Mouse (Mus musculus): ENCODE results near the gene Serp2.

- TF ChIP-seq CTCF (IDR thresholded peaks at IDR 0.05; ENCODE audit: borderline replicate concordance, control insufficient read depth, extremely low read depth, insufficient read depth, low read length, poor library complexity) (no peak), POLR2A (IDR thresholded peaks at IDR 0.05; ENCODE audit: control insufficient read depth, extremely low read depth, insufficient read depth, low read length, poor library complexity) (no peak)
Measured at GRCm38 (mm10) chr14:76581974-76582922, 25.6 kb upstream of the Serp2 start.

All from thymus, adult 2 months (tissue).